Mouse (Mus musculus) testis, adult 2 months (tissue): ENCODE data around the gene Tmem115.

Source experiments
- CTCF ChIP-seq: fragments of 200-500 bp; IDR thresholded peaks from 2 replicates; pipeline ENCODE4 v1.5.1; 2012; ENCODE audit warnings: low read depth, mild to moderate bottlenecking, inconsistent platforms, low read length, moderate library complexity; ENCODE audit not compliant: control insufficient read depth, insufficient read depth, insufficient replicate concordance
- POLR2A ChIP-seq: fragments of 200-500 bp; IDR thresholded peaks from 2 replicates; pipeline ENCODE4 v1.6.1; 2012; ENCODE audit warnings: low read depth, mild to moderate bottlenecking, inconsistent platforms, low read length, moderate library complexity; ENCODE audit not compliant: control insufficient read depth

DNA sequence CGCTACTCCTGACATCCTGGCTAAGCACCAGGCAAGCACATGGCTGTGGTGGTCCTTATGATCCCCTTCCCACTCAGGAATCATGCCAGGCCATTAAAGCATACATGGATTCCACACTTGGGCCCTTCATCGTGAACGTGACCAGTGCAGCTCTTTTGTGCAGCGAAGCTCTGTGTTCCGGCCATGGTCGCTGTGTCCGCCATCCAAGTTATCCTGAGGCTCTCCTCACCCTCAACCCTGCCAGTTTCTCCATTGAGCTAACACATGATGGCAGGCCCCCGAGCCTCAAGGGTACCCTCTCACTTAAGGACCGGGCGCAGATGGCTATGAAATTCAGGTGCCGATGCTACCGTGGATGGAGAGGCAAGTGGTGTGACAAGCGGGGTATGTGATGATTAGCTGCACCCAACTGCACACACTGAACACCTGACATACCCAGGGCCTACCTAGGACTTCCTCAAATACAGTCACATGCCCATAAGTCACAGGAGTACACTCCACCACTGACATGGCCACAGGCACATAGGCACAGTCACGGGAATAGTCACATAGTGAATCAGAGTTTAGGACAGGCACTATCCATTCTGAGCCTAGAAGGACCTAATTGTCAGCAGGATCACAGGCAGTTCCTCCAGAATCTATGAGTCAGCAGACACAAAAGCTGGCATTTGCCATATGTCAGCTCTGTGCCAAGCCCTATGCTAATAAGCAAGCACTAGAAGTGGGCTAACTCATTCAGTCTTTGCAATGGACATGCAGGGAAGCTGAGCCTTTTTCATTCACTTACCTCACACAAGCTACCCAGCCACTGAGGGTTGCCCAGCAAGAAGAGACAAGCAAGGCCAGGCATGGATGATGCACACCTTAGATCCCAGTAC lies 45.5 kb downstream of the Tmem115 start:
- TF ChIP-seq POLR2A (no peak), CTCF (no peak)
